Comparison of ENCODE assay signal across 24 mouse cellular contexts in the genomic region with DNA sequence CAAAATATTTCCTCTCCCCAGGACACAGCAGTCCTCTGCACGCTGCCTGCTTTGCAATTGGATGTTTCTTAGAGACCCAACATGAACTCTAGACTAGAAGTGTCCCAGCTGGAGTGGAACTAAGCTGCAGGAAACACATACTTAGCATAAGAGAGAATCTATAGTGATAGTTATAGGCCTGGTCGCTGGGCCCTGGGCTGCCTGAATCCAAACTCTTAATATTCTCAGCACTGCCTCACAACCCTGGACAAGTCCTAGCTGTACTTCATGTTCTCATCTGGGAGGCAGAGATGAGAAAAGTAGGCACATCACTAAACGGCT.
DNase-seq lines count a peak whose midpoint lies in the region; ATAC-seq lines count a peak whose summit lies in the region.
"Had no signal": no experiment of that assay in that cellular context is flagged by ENCODE, and none has a peak within 500 bp of the region (broad histone marks: within the 10 kb centered on the region; RNA-seq: fewer than 3 reads in every experiment).

No protein-coding gene starts in this region.

- peak overlapping the region; percentile 84 for H3K27ac ChIP-seq in stomach, embryonic 14.5 days (ENCODE audit: low read length)
- H3K27ac ChIP-seq: embryonic facial prominence, embryonic 15.5 days; hindbrain, embryonic 13.5 days; left cerebral cortex, adult 2 months; liver, embryonic 15.5 days; lung, embryonic 15.5 days; macrophage; midbrain, embryonic 15.5 days; neural tube, embryonic 13.5 days had no signal

- 0 out of 2 replicates have a peak, but pooled peaks cover 9% of the 10 kb centered on the region for H3K4me1 ChIP-seq in stomach, embryonic 14.5 days (ENCODE audit: control insufficient read depth, insufficient read depth, low read length)
- H3K4me1 ChIP-seq: hindbrain, embryonic 13.5 days; liver, embryonic 15.5 days; midbrain, embryonic 15.5 days; neural tube, embryonic 13.5 days had no signal

- no peak overlapping the region for H3K4me2 ChIP-seq in stomach, embryonic 14.5 days (replicated peaks; ENCODE audit: low read depth, low read length)
- H3K4me2 ChIP-seq: embryonic facial prominence, embryonic 15.5 days; hindbrain, embryonic 13.5 days; liver, embryonic 15.5 days; lung, embryonic 15.5 days; midbrain, embryonic 15.5 days; neural tube, embryonic 13.5 days had no signal

- H3K4me3 ChIP-seq in stomach, embryonic 14.5 days (ENCODE audit: low read depth, low read length): no peak overlapping the region
- H3K4me3 ChIP-seq: embryonic facial prominence, embryonic 15.5 days; hindbrain, embryonic 13.5 days; left cerebral cortex, adult 2 months; liver, embryonic 15.5 days; lung, embryonic 15.5 days; midbrain, embryonic 15.5 days; neural tube, embryonic 13.5 days had no signal

- intact Hi-C loops in heart, postnatal 10 days (cut with DNase I): loop anchor here (5.0 kb wide), 1 partner anchor 84 kb away; no protein-coding TSS in a partner anchor

- no peaks in the 10 kb centered on the region for H3K27me3 ChIP-seq in stomach, embryonic 14.5 days (ENCODE audit: control insufficient read depth, insufficient read depth, low read length)
- H3K27me3 ChIP-seq: hindbrain, embryonic 13.5 days; liver, embryonic 15.5 days; lung, embryonic 15.5 days; midbrain, embryonic 15.5 days had no signal

- no peak overlapping the region for H3K9ac ChIP-seq in stomach, embryonic 14.5 days (replicated peaks; ENCODE audit: low read depth, low read length)
- H3K9ac ChIP-seq: embryonic facial prominence, embryonic 15.5 days; hindbrain, embryonic 13.5 days; liver, embryonic 15.5 days; lung, embryonic 15.5 days; midbrain, embryonic 15.5 days; neural tube, embryonic 13.5 days had no signal

- ATAC-seq in stomach, embryonic 14.5 days (ENCODE audit: insufficient number of reproducible peaks, insufficient read depth, low FRiP score, low read depth): no peak
- ATAC-seq: forebrain, embryonic 14.5 days; midbrain, embryonic 15.5 days had no signal

- 48% methylated on average over 3 of the region's 3 CpGs for WGBS in stomach, embryonic 14.5 days

- H3K36me3 ChIP-seq in stomach, embryonic 14.5 days (ENCODE audit: control insufficient read depth, insufficient read depth, low read length): no peaks in the 10 kb centered on the region
- H3K36me3 ChIP-seq: embryonic facial prominence, embryonic 15.5 days; hindbrain, embryonic 13.5 days; liver, embryonic 15.5 days; lung, embryonic 15.5 days; midbrain, embryonic 15.5 days; neural tube, embryonic 13.5 days had no signal

- peak; percentile 38 to 47 for DNase-seq in heart, postnatal 10 days
- no peak for DNase-seq in heart, adult 18-20 months
- peak; percentile 19 for DNase-seq in kidney, postnatal 14 days
- no peak for DNase-seq in kidney, postnatal 36 days
- DNase-seq in layer of hippocampus, postnatal 10 days (ENCODE audit: low spot score in 2 of 2): no peak
- no peak for DNase-seq in neural tube, embryonic 10.5 days (ENCODE audit: extremely low spot score, low spot score)
- DNase-seq: adrenal gland, adult 2 months; cerebellum, adult 11 months; cerebellum, adult 9-11 months; gastrocnemius, postnatal 14 days; layer of hippocampus, adult 9-11 months; retina, postnatal 1 day; right cerebral cortex, postnatal 4 days; thymus, postnatal 14 days had no signal

- no peaks in the 10 kb centered on the region; the same call in 1 of the 2 replicates for H3K9me3 ChIP-seq in stomach, embryonic 14.5 days (ENCODE audit: control insufficient read depth, low read depth, low read length)
- H3K9me3 ChIP-seq: embryonic facial prominence, embryonic 15.5 days; hindbrain, embryonic 13.5 days; liver, embryonic 15.5 days; lung, embryonic 15.5 days; midbrain, embryonic 15.5 days; neural tube, embryonic 13.5 days had no signal

Comparison
In these comparisons a context has a peak if more than half of its experiments do, and no peak if none do; other contexts are left out.
1. DNase-seq: peak in heart, postnatal 10 days (2 of 2) and kidney, postnatal 14 days (single experiment); none in heart, adult 18-20 months (0 of 2), kidney, postnatal 36 days (0 of 2), layer of hippocampus, postnatal 10 days (0 of 2) and neural tube, embryonic 10.5 days (single experiment).